Mouse (Mus musculus): ENCODE data around the gene Casc1.

Gene Casc1

DNA sequence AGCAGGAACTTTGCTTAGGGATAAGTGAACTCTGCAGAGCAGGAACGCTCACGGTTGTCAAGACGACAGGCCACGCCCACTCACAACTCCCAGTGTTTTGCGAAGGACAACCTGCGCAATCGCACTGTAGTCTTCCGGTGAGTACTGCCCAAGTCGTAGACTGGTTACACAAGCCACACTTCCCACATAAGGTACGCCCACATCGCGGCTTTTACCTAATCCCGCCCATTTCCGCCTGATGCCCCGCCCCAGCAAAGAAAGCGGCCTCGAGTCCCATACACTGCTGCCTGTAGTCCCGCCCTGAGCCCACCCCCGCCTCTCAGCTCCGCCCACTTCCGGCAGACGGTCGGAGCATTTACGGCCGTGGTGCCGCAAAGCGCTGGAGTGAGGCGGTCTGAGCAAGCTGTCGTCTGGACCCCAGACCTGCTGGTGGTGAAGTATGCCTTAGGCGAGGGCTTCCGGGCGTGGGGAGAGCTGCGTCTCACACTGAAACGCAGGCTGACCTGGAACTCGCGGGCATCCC, at the start of gene Casc1, which contains the start of gene Etfrf1:
TSS of gene Casc1 (minus strand) at position 190 of the 523 bp plus-strand sequence.
TSS of gene Etfrf1 (plus strand) at position 319 of the 523 bp plus-strand sequence.
- peak; percentile 82 for DNase-seq (ENCODE audit: low spot score)

DNA sequence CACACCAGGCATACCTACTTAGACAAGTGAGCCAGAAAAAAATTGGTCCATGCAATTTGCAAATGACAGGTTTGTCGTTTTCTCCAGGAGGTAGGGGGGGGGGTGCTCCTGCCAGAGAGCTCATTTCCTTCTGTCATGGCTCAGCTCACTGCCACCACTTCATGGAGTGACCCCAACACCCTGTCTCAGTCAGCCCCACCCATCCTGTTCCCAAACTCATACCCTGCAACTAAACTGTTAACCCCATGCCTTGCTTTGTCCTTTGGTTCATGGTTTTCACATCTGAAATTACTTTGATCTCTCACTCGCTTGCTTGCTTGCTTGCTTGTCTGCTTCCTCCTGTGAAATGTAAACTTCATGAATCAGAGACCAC, 45.9 kb upstream of the Casc1 start:
- no peak for DNase-seq (ENCODE audit: low spot score)

DNA sequence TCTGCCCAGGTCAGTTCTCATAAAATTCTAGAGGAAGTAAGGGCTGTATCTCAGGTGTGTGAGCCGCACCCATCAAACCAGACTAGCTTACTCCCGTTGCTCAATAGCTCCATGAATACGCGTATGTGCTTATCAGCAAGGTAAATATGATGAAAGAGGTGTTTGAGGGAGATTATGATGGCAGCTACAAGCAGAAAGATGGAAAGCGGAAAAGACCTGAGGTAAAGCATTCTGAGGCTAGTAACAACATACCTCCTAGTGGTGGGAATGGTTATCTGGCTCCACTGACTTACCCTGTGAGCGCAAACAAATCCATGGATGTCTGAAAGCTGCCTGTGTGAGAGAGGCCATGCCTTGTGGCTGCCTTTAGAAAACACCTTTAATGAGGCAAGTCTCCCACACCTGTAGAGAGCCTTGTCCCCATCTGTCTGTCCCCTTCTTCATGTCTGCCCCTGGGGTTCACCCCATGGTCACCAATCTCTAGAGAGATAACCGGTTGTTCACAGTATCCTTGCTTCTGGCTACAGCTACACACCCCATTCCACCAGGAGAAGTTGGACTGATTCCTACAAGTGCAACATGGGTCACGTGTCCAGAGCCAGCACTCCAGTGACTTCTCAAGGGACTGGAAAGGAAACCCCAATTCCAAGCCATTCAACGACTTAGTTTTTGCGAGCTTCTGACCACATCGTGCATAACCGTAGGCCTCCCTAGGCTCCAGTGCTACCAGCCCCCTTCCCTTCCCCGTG, 45.3 kb upstream of the Casc1 start:
- DNase-seq (ENCODE audit: low spot score): no peak

DNA sequence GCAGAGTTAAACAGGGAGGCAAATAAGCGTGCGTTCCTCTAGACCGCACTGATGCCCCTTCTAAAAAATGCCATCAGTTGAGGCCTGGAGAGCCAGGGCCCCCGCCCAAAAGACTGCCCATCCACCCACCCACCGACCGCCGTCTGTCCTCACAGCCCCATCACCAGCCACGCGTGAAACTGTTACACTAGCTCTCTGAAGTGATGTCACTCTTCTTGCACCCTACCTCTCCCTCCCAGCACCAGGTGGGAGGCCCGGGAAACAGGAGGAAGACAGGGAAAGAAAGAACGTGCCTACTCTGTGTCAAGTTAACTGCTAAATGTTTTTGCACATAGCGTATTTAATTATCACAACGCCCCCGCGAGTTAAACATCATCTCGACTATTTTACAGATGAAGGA, 40.0 kb upstream of the Casc1 start:
- no peak for DNase-seq (ENCODE audit: low spot score)

DNA sequence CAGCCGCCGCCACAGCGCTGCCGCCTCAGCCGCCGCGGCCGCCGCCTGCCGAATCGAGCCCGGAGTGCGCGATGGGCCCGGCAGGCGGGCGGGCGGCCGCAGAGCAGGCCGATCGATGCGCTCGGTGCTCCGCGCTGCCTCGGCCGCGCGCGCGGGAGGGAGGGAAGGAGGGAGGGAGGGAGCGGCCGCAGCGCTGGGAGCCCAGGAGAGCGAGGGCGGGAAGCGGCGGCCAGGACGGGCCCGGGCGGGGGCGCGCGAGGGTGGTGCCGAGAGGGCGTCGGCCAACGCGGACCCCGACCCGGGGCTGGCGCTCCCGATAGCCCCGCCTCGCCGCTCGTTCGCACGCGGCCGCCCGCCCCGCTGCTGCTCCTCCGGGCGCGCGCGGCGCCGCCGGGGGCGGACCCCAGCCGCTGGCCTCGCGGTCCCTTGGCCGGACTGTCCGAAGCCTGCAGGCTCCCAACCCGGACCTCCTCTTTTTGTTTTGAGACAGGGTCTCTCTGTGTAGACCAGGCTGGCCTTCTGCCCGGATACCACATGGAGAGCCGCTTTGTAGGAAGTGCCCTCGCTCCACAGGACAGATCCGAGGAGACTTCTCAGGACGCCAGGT, 39.5 kb upstream of the Casc1 start, which contains the start of gene Kras:
TSS of gene Kras (minus strand) at position 55 of the 607 bp plus-strand sequence.
- peak; percentile 83 for DNase-seq (ENCODE audit: low spot score)

DNA sequence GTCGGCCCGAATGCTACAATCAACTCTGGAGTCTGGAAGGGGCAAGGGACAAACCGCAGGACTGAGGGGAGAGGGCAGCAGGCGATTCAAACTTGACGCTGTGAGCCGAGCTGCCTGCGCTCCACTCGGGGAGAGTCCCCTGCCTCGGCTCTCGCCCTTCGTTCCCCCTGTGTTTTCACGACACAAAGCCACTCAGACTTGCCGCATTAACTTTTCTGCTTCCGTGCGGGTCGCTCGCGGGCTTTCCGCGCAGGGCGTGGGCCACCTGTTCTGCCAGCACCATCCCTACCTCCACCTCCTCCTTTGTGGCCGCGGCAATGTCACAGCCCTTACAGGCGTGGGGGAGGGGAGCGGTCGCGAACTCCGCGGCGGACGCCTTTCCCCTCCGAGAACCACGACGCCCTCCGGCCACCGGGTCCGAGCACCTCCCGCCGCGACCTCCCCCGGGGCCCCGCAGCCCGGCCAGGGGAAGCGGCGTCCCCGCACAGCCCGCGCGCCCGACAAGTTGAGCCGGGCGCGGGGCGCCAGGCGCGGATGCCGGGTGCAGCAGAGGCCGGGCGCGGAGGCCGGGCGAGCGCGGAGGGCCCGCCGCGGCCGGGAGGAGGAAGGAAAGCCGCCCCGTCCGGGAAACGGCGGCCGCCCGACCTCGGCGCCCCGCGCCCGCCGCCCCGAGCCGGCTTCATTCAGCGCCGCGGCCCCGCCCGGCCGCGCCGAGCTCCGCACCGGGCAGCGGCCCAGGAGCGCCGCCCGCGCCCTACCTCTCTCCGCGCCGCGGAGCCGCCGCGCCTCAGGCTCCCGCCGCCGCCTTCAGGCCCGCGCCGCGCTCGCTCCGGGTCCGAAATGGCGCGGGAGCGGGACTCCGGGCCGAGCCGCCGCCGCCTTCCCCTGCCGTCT, 38.7 kb upstream of the Casc1 start:
- peak; percentile 19 for DNase-seq (ENCODE audit: low spot score)

DNA sequence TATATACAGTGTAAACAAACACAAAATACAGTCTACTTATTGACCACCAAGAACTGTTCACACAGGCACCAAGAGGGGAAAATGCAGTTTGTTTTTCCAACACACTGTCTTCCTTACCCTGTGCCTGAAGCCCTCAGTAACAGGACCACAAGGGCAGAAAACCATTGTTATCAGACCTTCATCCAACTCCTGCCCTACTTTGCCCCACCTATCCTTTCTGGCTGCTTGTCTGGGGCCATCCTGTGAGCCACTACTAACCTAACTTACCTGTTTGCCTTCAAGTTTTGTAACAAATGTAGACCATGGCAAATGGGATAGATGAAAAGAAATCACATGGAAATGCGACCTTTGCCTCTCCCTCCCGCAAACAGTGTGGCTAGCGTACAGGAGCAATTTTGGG, 37.1 kb upstream of the Casc1 start:
- no peak for DNase-seq (ENCODE audit: low spot score)

DNA sequence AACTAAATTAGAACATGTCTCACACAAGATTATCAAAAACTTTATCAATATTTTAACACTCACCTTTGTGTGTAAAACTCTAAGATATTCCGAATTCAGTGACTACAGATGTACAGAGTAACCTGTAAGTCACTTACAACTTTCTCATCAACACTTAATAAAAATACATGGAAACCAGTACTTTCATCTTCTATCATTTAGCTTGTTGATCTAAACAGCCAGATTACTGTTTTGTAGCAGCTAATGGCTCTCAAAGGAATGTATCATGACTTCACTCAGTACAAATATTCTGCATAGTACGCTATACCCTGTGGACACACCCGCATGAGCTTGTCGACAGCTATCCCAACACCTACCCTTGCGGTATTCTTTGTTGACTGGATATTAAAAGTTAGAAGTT, 36.0 kb upstream of the Casc1 start:
- no peak for DNase-seq (ENCODE audit: low spot score)

DNA sequence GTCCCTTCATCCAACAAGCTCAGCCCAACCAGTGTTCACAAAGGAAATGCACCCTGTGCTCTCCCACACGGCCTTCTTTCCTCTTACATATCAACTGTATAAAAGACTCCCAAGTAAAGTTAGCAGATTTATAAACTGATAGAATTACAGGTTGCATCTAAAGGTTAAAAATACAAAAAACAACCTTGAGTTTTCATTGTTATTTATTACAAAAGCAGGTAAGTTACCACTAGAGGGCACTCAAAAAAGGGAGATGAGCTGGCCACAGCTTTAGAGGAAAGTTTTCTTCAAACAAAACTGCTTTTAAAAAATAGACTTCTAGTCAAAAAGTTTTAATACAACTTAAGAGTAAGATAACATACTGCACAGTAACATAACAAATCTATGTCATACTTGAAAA, 31.7 kb upstream of the Casc1 start:
- DNase-seq (ENCODE audit: low spot score): no peak

DNA sequence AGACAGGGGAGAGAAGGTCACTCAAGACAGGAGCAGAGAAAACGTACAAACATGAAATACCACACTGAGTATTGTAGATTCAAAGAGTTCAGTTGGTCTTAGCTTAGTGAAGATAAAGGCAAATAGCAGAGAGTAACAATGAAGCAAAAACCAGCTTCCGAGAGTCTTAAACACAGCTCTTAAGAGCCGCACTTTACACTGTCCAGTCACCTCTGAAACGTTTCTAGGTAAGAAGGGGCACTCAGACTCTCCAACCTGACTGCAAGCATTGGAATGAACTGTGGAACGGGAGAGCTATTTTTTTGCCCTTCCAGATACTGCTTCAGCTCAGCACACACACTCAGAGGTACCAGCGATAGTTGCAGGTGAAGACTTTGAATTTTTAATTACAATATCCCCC, 29.5 kb upstream of the Casc1 start:
- no peak for DNase-seq (ENCODE audit: low spot score)

DNA sequence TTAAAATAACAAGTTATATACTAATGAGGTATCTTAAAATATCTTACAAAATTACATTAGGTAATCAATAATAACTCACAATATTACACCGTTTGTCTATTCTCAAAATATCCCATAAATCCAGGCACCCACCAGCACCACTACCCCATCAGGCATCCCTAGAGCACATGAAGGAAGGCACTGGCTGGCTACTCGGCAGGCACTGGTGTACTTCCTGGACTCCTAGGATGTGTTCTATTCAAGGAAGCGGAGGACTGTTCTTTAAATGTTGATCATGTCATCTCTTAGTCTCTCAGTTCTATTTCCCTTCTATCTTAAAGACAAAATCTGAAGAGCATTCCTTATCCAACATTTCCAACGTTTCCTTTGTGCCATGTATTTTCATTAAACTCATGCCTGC, 26.3 kb upstream of the Casc1 start:
- no peak for DNase-seq (ENCODE audit: low spot score)

DNA sequence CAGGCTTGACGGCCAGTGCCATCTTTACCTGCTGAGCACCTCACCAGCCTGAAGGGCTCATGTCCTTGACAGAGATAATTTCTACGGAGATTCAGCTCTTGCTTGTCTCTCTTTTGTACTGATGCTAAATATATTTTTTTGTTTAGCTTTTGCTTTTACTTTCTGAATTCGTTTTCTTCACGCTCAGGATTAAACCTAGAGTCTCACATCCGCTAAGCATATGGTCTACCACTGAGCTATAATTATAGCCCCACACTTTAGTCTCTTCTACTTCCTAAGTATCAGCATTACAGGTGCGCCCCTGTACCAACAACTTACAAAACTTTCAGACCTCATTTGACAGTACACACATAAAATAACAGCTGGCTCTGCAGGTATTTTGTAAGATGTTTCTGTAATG, 24.6 kb upstream of the Casc1 start:
- no peak for DNase-seq (ENCODE audit: low spot score)

DNA sequence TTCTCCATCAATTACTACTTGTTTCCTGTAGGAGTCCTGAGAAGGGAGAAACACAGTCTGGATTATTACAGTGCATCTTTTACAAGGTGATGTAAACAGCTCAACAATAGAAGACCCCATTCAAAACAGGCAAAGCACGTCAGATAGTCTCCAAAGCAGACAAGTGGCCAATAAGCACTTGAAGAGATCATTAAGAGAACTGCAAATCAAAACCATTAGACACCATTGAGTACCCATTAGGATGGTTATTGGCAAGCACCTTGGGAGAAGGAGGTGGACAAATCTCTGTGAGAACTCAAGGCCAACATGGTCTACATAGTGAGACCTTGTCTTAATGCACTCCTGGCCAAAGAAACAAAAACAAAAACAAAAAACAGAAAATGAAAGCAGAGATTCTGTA, 23.6 kb upstream of the Casc1 start:
- no peak for DNase-seq (ENCODE audit: low spot score)

DNA sequence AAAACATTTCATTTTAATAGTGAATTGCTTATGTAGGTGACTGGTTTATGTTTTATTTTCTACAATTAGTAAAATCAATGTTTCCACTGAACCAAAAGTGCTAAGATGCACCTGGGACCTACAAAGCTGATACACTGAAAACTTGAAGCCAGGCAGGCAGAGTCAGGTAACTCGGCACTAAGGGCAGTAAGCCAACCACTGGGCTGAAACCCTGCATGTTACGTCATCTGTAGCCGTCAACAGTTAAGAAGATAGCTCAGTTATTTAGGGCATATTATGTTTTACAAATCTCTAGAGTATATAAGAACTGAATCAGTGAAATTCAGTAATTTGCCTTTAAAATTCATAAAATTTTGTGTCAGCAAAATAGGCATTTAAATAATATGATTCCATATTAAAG, 15.5 kb upstream of the Casc1 start:
- no peak for DNase-seq (ENCODE audit: low spot score)

DNA sequence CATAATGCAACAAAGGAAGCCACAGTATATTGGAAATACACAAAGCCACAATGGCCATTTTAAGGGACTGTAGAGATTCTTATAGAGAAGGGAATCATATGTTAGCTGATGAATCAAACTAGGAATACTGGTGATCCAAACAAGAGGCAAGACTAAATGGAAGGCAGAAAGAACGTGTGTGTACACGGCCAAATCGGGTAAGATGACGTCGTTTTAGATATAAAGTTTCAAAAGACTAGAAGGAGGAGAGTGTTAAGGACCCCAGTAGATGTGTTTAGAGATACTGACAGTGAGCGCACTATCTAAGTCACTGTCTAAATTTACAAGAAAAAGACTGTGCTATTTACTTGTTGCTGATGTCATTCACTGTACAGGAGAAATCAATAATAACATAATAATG, 13.4 kb upstream of the Casc1 start:
- DNase-seq (ENCODE audit: low spot score): no peak

DNA sequence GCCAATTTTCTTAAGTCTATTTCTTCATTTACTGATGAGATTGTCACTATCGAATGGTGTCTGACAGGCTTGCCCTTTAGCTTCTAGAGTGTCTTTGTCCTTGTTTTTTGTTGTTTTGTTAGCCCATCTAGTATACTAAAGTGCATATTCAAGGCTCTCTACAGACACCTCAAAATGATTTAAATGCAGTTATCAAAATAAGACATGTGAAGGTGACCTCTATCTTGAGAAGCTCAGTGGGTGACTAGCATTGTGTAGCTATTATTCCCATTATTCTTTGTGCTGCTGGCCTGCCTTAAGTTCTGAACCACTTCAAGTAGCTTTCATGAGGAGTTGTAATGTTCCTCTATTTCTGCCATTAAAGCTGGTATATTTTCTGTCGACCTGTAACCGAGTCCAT, 5.0 kb upstream of the Casc1 start:
- no peak for DNase-seq (ENCODE audit: low spot score)

DNA sequence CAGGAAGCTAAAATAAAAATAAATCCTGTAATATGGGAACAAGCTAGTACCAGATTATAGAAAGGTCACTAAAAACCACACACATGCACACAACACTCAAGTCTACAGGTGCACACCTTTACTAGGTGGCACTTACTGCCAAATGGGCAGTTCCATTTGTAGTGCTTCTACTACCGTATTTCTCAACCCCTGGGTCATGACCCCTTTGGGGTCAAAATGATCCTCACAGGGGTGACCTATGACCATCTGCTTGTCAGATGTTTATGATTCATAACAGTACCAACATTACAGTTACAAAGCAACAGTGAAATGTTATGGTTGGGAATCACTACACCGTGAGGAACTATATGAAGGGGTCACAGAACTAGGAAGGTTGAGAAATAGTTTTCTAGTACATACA, 3.1 kb upstream of the Casc1 start:
- DNase-seq (ENCODE audit: low spot score): no peak

DNA sequence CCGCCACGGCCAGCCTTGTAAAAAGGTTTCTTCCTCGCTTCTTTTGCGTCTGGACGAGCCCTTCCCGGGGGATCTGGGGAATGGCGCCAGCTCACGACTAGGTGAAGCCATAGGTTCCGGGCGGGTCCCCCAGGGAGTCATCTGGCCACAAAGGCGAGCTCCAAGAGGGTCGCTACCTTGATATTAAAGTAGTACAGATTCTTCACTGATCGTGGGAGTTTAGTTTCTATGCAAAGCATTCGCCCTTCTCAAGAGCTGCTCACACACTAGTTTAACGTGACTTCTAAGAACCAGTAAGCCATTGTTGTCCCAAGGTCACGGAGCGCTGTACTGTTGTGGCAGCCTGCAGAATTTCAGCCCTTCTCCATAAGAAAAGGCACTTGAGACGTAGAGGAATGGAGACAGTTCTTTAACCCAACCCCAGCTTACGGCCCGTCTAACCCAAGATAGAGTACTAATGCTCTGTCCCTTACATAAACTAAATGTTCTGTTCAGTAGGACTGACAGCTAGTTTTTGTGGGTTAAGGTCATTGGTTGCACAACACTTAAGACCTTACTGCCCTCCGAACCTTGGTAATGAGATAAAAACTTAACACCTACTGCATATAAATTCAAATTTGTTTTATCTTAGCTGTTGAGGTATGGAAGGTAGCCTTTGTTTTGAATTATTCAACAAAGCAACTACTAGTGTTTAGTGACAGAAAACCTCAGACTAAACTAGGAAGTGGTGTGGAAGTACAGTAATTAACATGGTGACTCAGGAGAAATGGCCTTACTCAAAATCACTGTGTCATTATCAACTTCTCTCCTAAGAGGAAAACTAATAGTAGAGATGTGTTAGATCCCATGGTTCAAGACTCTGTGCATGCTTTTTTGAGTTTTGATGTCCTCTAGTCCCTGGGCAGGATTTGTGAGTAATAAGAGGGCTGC, 836 bp upstream of the Casc1 start:
- no peak for DNase-seq (ENCODE audit: low spot score)

DNA sequence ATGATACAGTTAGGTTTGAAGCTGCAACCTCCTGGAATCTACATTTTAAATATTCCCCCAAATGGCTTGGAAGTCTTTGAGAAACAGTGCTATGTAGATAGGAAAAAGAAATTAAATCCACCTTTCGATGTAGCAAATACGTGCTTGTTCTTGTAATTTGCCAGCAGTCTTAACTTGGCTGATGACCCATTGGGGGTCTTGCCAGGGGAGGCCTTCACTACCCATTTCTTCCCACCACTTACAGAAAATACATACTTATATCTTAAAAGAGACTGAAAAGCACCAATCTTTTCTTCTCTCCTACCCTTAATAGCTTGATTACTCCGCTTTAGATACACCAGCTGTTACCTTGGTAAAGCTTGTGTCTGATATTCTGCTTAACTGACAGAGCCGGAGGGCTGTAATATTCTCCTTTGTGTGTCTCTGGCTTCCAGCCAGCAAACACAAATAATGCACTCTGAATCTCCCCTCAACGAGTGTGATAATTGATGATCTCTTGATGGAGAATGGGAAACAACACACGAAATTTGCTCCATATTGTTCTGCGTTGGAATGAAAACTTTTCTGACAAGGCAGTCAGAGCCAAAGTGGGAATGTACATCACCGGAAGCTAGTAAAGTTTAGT, 637 bp downstream of the Casc1 start:
- DNase-seq (ENCODE audit: low spot score): no peak

DNA sequence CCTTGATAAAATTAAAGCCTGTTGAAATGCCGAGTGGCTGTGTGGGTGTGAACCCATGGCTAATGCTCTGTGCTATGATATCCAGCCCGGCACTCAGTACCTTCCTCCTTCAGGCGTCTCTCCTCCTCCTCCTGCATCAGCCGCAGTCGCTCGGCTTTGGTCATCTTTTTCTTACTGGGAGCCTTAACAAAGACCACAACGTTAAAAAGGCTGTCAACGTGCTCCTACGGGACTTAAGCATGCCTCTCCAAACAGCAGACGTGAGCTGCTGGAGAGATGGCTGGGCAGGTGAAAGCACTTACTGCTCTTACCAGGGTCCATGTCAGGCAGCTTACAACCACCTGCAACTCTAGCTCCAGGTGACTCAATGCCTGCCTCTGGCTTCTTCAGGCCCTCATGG, 5.7 kb downstream of the Casc1 start:
- DNase-seq (ENCODE audit: low spot score): no peak

DNA sequence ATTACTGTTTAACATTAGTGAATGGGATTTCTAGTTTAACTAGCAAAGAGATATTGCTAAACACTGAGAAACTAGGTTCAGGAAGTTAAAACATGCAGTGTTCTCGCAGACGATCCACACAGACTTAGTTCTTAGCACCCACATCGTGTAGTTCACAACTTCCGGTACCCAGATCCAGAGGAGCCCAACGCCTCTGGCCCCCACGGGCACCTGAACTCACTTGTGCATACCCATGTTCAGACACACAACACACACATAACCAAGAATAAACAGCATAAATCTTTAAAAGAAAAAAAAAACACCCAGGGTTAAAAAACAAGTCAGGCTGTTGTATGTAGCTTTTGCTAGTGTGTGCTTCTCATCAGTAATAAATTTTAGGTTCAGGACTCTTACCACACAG, 6.4 kb downstream of the Casc1 start:
- no peak for DNase-seq (ENCODE audit: low spot score)
